Mouse (Mus musculus): ENCODE results near the gene Cep97. TPM values are rescaled to one million over a fixed set of nuclear protein-coding genes. Genes with fewer than 3 reads are reported as not detected.
"Not testable (repeated sequence)": the region's sequence is repeated elsewhere in the genome, so short reads cannot be mapped to it uniquely, and the experiment has no call there.

Cep97 gene
- polyA plus RNA-seq, 1 experiment: 0.25 TPM

DNA sequence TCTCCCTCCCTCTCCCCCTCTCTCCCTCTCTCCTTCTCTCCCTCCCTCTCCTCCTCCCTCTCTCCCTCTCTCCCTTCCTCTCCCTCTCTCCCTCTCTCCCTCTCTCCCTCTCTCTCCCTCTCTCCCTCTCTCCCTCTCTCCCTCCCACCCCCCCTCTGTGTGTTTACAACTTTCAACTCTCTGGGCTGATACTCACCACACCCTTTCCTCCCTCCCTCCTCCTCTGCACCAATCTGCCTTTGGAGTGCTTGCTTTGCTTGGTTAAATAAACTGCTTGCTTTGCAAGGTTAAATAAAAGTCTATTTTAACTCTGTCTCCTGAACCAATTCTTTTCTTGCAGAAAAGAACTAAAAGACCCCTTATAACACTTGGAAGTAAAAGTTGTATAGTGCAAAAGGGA lies 18.1 kb upstream of the Cep97 start:
- Histone ChIP-seq H3K36me3 (ENCODE audit: control insufficient read depth, insufficient read depth, low read length) (no peaks in the 10 kb centered on the region), H3K27ac (ENCODE audit: insufficient read depth, low read depth, low read length) (no peak overlapping the region), H3K27me3 (ENCODE audit: control insufficient read depth, insufficient read depth, low read length) (no peaks in the 10 kb centered on the region), H3K4me3 (ENCODE audit: low read depth, low read length) (no peak overlapping the region), H3K4me1 (ENCODE audit: control insufficient read depth, insufficient read depth, insufficient read length, low read length) (no peaks in the 10 kb centered on the region)
- TF ChIP-seq POLR2A (IDR thresholded peaks at IDR 0.05; ENCODE audit: low read depth, low read length) (no peak), CTCF (IDR thresholded peaks at IDR 0.05; ENCODE audit: extremely low read depth, insufficient read length, insufficient replicate concordance, low read depth, low read length) (no peak)

DNA sequence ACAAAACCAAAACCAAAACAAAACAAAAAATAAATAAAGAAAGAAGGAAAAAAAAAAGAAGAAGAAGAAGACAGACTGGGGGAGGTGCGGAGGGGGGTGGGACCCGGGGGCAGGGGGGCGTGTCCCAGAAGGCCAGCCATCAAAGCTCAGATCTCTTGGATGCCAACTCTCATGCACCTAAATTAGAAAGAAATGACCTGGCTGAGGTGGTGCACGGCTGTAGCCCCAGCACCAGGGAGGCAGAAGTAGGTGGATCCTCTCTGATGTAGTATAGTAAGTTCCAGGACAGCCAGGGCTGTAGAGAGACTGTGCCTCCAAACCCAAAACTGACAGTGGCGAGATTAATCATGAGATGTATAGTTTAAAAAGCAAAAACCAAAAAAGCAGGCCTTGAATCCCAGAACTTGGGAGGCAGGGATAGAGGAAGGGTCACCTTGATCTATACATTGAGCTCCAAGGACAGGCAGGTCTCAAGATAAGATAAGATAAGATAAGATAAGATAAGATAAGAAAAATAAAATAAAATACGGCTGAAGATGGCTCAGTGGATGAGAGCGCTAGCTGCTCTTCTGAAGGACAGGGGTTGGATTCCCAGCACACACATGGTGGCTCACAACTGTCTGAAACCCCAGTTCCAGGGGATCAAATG lies 17.1 kb upstream of the Cep97 start:
- TF ChIP-seq POLR2A (IDR thresholded peaks at IDR 0.05; ENCODE audit: low read depth, low read length): no peak
- no peaks in the 10 kb centered on the region for H3K36me3 ChIP-seq (ENCODE audit: control insufficient read depth, insufficient read depth, low read length)
- WGBS: 59% methylated on average over 7 of the region's 7 CpGs
- H3K4me1 ChIP-seq (ENCODE audit: control insufficient read depth, insufficient read depth, insufficient read length, low read length): no peaks in the 10 kb centered on the region
- H3K27me3 ChIP-seq (ENCODE audit: control insufficient read depth, insufficient read depth, low read length): no peaks in the 10 kb centered on the region
- no peak overlapping the region for H3K27ac ChIP-seq (ENCODE audit: insufficient read depth, low read depth, low read length)
- no peak overlapping the region for H3K4me3 ChIP-seq (ENCODE audit: low read depth, low read length)

DNA sequence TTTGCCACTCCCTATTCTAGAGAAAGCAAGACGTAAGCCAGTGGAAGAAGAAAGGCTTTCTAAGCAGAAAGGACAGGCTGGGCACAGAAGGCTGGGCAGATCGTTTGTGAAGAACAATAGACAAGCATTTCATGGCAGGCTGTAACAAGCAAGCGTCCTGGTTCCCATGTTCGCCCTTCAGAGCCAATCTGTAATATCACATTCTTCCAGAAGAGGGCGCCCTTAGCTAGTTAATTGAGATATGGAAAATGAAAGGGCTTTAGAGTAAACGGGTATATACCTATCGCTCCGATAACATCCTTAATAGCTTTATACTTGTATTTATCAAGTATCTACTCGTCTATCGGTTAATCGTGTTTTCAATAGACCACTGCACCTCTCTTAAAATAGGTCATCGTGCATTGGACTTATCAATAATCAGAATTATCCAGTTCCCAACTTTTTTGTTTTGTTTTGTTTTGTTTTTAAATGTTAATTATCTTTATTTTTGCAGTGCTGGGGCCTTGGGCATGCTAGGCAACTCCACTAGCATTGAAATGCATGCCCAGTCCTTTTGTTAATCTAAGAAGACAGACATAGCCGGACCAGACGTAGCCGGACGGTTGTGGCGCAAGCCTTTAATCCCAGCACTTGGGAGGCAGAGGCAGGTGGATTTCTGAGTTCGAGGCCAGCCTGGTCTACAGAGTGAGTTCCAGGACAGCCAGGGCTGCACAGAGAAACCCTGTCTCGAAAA lies 16.5 kb upstream of the Cep97 start:
- no peak for TF ChIP-seq POLR2A (IDR thresholded peaks at IDR 0.05; ENCODE audit: low read depth, low read length)
- peak; percentile 5; the same call in 1 of the 2 replicates for TF ChIP-seq CTCF (IDR thresholded peaks at IDR 0.05; ENCODE audit: extremely low read depth, insufficient read length, insufficient replicate concordance, low read depth, low read length)
- Histone ChIP-seq H3K27ac (ENCODE audit: insufficient read depth, low read depth, low read length) (no peak overlapping the region), H3K36me3 (ENCODE audit: control insufficient read depth, insufficient read depth, low read length) (no peaks in the 10 kb centered on the region), H3K4me3 (ENCODE audit: low read depth, low read length) (no peak overlapping the region), H3K4me1 (ENCODE audit: control insufficient read depth, insufficient read depth, insufficient read length, low read length) (no peaks in the 10 kb centered on the region), H3K27me3 (ENCODE audit: control insufficient read depth, insufficient read depth, low read length) (no peaks in the 10 kb centered on the region)
- 27% methylated on average over 19 of the region's 19 CpGs for WGBS

DNA sequence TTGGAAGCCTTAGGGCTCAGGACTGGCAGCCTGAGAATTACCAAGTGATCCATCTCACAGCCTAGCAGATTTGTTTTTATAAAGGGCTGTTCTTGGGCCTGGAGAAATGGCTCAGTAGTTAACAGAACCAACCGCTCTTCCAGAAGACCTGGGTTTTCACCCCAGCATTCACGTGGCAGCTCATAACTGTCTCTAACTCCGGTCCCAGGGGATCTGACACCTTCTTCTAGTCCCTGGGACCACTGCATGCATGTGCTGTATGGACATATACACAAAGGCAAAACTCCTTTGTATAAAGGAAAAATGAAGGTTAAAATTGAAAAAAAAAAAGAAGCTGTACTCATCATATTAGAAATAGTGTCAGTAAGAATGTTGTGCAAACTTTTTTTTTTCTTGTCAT lies 15.8 kb upstream of the Cep97 start:
- Histone ChIP-seq H3K4me1 (ENCODE audit: control insufficient read depth, insufficient read depth, insufficient read length, low read length) (no peaks in the 10 kb centered on the region), H3K27me3 (ENCODE audit: control insufficient read depth, insufficient read depth, low read length) (no peaks in the 10 kb centered on the region), H3K4me3 (ENCODE audit: low read depth, low read length) (no peak overlapping the region), H3K36me3 (ENCODE audit: control insufficient read depth, insufficient read depth, low read length) (no peaks in the 10 kb centered on the region), H3K27ac (ENCODE audit: insufficient read depth, low read depth, low read length) (no peak overlapping the region; the same call in 1 of the 2 replicates)
- TF ChIP-seq CTCF (IDR thresholded peaks at IDR 0.05; ENCODE audit: extremely low read depth, insufficient read length, insufficient replicate concordance, low read depth, low read length): no peak; the same call in 1 of the 2 replicates
- TF ChIP-seq POLR2A (IDR thresholded peaks at IDR 0.05; ENCODE audit: low read depth, low read length): no peak
- WGBS: 69% methylated on average over 3 of the region's 3 CpGs

DNA sequence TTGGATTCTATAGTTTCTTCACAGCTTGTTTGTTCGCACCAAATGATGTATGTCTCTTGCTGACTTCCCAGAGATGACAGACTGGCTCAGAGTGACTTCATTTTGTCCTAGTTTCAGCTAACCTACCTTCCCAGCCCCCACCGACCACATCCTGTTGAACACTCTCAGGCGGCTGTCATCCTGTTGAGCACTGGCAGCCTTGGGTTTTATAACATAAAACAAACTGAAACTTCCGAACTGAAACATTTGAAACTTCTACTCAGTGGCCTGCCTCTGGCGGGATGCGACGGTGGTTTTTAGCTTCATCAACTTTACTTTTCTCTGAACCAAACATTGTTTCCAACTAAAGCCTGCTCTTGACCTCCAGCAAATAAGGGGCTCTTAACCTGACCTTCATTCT lies 14.3 kb upstream of the Cep97 start:
- Histone ChIP-seq H3K36me3 (ENCODE audit: control insufficient read depth, insufficient read depth, low read length) (no peaks in the 10 kb centered on the region), H3K27me3 (ENCODE audit: control insufficient read depth, insufficient read depth, low read length) (no peaks in the 10 kb centered on the region), H3K27ac (ENCODE audit: insufficient read depth, low read depth, low read length) (no peak overlapping the region; the same call in 1 of the 2 replicates), H3K4me1 (ENCODE audit: control insufficient read depth, insufficient read depth, insufficient read length, low read length) (no peaks in the 10 kb centered on the region), H3K4me3 (ENCODE audit: low read depth, low read length) (no peak overlapping the region)
- 52% methylated on average over 7 of the region's 7 CpGs for WGBS
- TF ChIP-seq CTCF (IDR thresholded peaks at IDR 0.05; ENCODE audit: extremely low read depth, insufficient read length, insufficient replicate concordance, low read depth, low read length) (no peak), POLR2A (IDR thresholded peaks at IDR 0.05; ENCODE audit: low read depth, low read length) (no peak)

DNA sequence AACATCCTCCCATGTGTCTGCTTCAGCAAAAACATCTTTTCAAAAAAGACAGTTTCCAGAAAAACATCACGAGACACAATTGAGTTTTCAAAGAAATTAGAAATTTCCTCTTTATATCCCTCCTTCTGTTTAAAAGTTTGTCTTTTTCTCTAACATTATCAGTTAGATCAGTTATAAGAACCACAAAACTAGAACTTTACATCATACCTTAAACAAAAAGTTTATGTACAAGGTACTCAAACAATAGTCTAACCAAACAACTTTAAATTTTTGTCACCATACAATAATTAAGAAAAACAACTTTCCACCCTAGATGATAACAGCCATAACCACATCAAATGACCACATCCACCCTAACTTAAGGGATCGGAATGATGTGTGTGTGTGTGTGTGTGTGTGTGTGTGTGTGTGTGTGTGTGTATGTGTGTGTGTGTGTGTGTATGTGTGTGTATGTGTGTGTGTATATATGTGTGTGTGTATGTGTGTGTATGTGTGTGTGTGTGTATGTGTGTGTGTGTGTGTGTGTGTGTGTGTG lies 13.3 kb upstream of the Cep97 start:
- not testable (repeated sequence) for H3K27ac ChIP-seq (ENCODE audit: insufficient read depth, low read depth, low read length)
- 78% methylated on average over 2 of the region's 2 CpGs for WGBS

DNA sequence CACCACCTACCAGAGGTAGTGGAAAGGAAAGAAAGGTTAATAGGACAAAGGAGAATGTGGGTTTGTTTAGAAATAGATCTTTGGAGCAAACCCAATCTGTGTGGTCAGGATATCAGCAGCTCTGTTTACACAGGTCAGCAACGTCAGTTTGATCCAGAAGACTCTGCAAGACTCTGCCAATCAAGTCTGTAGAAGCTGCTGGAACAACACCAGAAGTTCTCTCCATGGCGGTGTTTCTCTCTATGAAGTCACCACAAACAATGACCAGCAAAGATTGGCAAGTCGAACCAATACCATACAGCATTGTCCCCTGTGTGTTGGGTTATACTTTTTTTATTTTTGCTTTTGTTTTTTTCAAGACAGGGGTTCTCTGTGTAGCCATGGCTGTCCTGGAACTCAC lies 12.6 kb upstream of the Cep97 start:
- no peak for TF ChIP-seq POLR2A (IDR thresholded peaks at IDR 0.05; ENCODE audit: low read depth, low read length)
- no peak for TF ChIP-seq CTCF (IDR thresholded peaks at IDR 0.05; ENCODE audit: extremely low read depth, insufficient read length, insufficient replicate concordance, low read depth, low read length)
- Histone ChIP-seq H3K27ac (ENCODE audit: insufficient read depth, low read depth, low read length) (no peak overlapping the region), H3K4me1 (ENCODE audit: control insufficient read depth, insufficient read depth, insufficient read length, low read length) (no peaks in the 10 kb centered on the region), H3K4me3 (ENCODE audit: low read depth, low read length) (no peak overlapping the region), H3K36me3 (ENCODE audit: control insufficient read depth, insufficient read depth, low read length) (no peaks in the 10 kb centered on the region), H3K27me3 (ENCODE audit: control insufficient read depth, insufficient read depth, low read length) (no peaks in the 10 kb centered on the region)
- 57% methylated on average over 3 of the region's 3 CpGs for WGBS

More for the DNA sequence above, 13.3 kb upstream of the Cep97 start:
- H3K27me3 ChIP-seq (ENCODE audit: control insufficient read depth, insufficient read depth, low read length); H3K4me3 ChIP-seq (ENCODE audit: low read depth, low read length); H3K4me1 ChIP-seq (ENCODE audit: control insufficient read depth, insufficient read depth, insufficient read length, low read length); H3K36me3 ChIP-seq (ENCODE audit: control insufficient read depth, insufficient read depth, low read length): not testable (repeated sequence)

All from small intestine, adult 2 months (tissue).